ENCODE assay signal across 15 mouse cellular contexts in genomic region chr15:60630756-60631402, GRCm38 (mm10).
DNase-seq lines count a peak whose midpoint lies in the region; ATAC-seq and TF ChIP-seq lines count a peak whose summit lies in the region.
"Had no signal": no experiment of that assay in that cellular context is flagged by ENCODE, and none has a peak within 500 bp of the region (broad histone marks: within the 10 kb centered on the region; RNA-seq: fewer than 3 reads in every experiment).

No protein-coding gene starts in this region.

- no peak overlapping the region for H3K4me2 ChIP-seq in hindbrain, postnatal 0 days (ENCODE audit: low read depth, low read length)
- H3K4me2 ChIP-seq in forebrain, embryonic 16.5 days (ENCODE audit: low read length): no peak overlapping the region
- no peak overlapping the region for H3K4me2 ChIP-seq in stomach, postnatal 0 days (replicated peaks; ENCODE audit: low read depth)
- H3K4me2 ChIP-seq: hindbrain, embryonic 12.5 days; lung, embryonic 15.5 days had no signal

- H3K27me3 ChIP-seq in hindbrain, postnatal 0 days (ENCODE audit: insufficient read depth, low read length): no peaks in the 10 kb centered on the region
- no peaks in the 10 kb centered on the region for H3K27me3 ChIP-seq in hindbrain, embryonic 10.5 days (ENCODE audit: insufficient read depth, poor library complexity, severe bottlenecking)
- no peaks in the 10 kb centered on the region for H3K27me3 ChIP-seq in forebrain, embryonic 16.5 days (replicated peaks; ENCODE audit: control insufficient read depth, insufficient read depth, low read length)
- H3K27me3 ChIP-seq in stomach, postnatal 0 days (ENCODE audit: control insufficient read depth, insufficient read depth, low read length): no peaks in the 10 kb centered on the region
- H3K27me3 ChIP-seq: hindbrain, embryonic 12.5 days; lung, embryonic 15.5 days; megakaryocyte, embryonic 14.5 days had no signal

- no peak for TF ChIP-seq CTCF in hindbrain, postnatal 0 days (IDR thresholded peaks at IDR 0.05; ENCODE audit: low read depth)
- TF ChIP-seq CTCF in stomach, postnatal 0 days (IDR thresholded peaks at IDR 0.05; ENCODE audit: low read depth): no peak

- peak; percentile 53 for DNase-seq in hindbrain, postnatal 0 days (ENCODE audit: low spot score)
- no peak for DNase-seq in hindbrain, embryonic 10.5 days (ENCODE audit: low spot score)
- peak; percentile 64 for DNase-seq in brain, adult 2 months (ENCODE audit: low read depth, low spot score)
- DNase-seq in left cerebral cortex, postnatal 4 days: peak; percentile 36
- no peak for DNase-seq in spleen, adult 18-20 months
- DNase-seq in stomach, postnatal 0 days (ENCODE audit: low spot score): no peak
- DNase-seq in kidney, postnatal 25 days: no peak
- DNase-seq: cerebellum, adult 2 months; kidney, adult 8-10 months; thymus, postnatal 25 days had no signal

- no peaks in the 10 kb centered on the region for H3K4me1 ChIP-seq in hindbrain, postnatal 0 days (ENCODE audit: insufficient read depth, low read length)
- peaks cover 10% of the 10 kb centered on the region for H3K4me1 ChIP-seq in hindbrain, embryonic 10.5 days (replicated peaks)
- peaks cover 8% of the 10 kb centered on the region for H3K4me1 ChIP-seq in forebrain, embryonic 16.5 days (replicated peaks; ENCODE audit: control insufficient read depth, insufficient read depth, low read length)
- H3K4me1 ChIP-seq in stomach, postnatal 0 days (replicated peaks; ENCODE audit: control insufficient read depth, insufficient read depth): no peaks in the 10 kb centered on the region
- H3K4me1 ChIP-seq: lung, embryonic 15.5 days; megakaryocyte, embryonic 14.5 days had no signal

- no peak overlapping the region for H3K9ac ChIP-seq in hindbrain, postnatal 0 days (replicated peaks; ENCODE audit: low read length)
- no peak overlapping the region for H3K9ac ChIP-seq in forebrain, embryonic 16.5 days (replicated peaks; ENCODE audit: low read depth, low read length)
- no peak overlapping the region for H3K9ac ChIP-seq in stomach, postnatal 0 days (ENCODE audit: low read length)
- H3K9ac ChIP-seq: hindbrain, embryonic 12.5 days; lung, embryonic 15.5 days had no signal

- intact Hi-C loops in left cerebral cortex, postnatal 4 days (cut with DNase I): no loop called here

- TF ChIP-seq EP300 in stomach, postnatal 0 days (optimal IDR thresholded peaks at IDR 0.05): no peak

- 45% methylated on average over 7 of the region's 7 CpGs for WGBS in hindbrain, postnatal 0 days
- 85% methylated on average over 7 of the region's 7 CpGs for WGBS in hindbrain, embryonic 10.5 days
- 57% methylated on average over 7 of the region's 7 CpGs for WGBS in forebrain, embryonic 16.5 days
- 71% methylated on average over 7 of the region's 7 CpGs for WGBS in stomach, postnatal 0 days

- peak; percentile 51; the same call in 1 of the 2 replicates for ATAC-seq in hindbrain, postnatal 0 days
- peak; percentile 90 for ATAC-seq in forebrain, embryonic 16.5 days
- no peak for ATAC-seq in stomach, postnatal 0 days (ENCODE audit: low FRiP score, low TSS enrichment)
- ATAC-seq: CD4-positive, CD25-positive, alpha-beta regulatory T cell, adult 4 months had no signal

- no peaks in the 10 kb centered on the region for H3K9me3 ChIP-seq in hindbrain, postnatal 0 days (ENCODE audit: low read length)
- H3K9me3 ChIP-seq in hindbrain, embryonic 10.5 days: no peaks in the 10 kb centered on the region
- no peaks in the 10 kb centered on the region for H3K9me3 ChIP-seq in forebrain, embryonic 16.5 days (ENCODE audit: control insufficient read depth, low read length)
- H3K9me3 ChIP-seq in stomach, postnatal 0 days (ENCODE audit: control insufficient read depth, low read length): no peaks in the 10 kb centered on the region
- H3K9me3 ChIP-seq: hindbrain, embryonic 12.5 days; lung, embryonic 15.5 days; megakaryocyte, embryonic 14.5 days had no signal

- no peaks in the 10 kb centered on the region for H3K36me3 ChIP-seq in hindbrain, postnatal 0 days (ENCODE audit: insufficient read depth, low read length)
- no peaks in the 10 kb centered on the region for H3K36me3 ChIP-seq in hindbrain, embryonic 10.5 days
- H3K36me3 ChIP-seq in forebrain, embryonic 16.5 days (ENCODE audit: control insufficient read depth, insufficient read depth): no peaks in the 10 kb centered on the region
- no peaks in the 10 kb centered on the region for H3K36me3 ChIP-seq in stomach, postnatal 0 days (ENCODE audit: control insufficient read depth, insufficient read depth, low read length)
- H3K36me3 ChIP-seq: hindbrain, embryonic 12.5 days; lung, embryonic 15.5 days had no signal

- H3K27ac ChIP-seq in hindbrain, postnatal 0 days: no peak overlapping the region
- no peak overlapping the region for H3K27ac ChIP-seq in hindbrain, embryonic 10.5 days
- H3K27ac ChIP-seq in forebrain, embryonic 16.5 days (ENCODE audit: low read length): peak overlapping the region; percentile 65
- H3K27ac ChIP-seq in stomach, postnatal 0 days (replicated peaks): no peak overlapping the region
- H3K27ac ChIP-seq: hindbrain, embryonic 12.5 days; lung, embryonic 15.5 days had no signal

- no peak overlapping the region for H3K4me3 ChIP-seq in hindbrain, postnatal 0 days (ENCODE audit: low read length)
- no peak overlapping the region for H3K4me3 ChIP-seq in hindbrain, embryonic 10.5 days
- H3K4me3 ChIP-seq in forebrain, embryonic 16.5 days (replicated peaks; ENCODE audit: low read length): no peak overlapping the region
- no peak overlapping the region for H3K4me3 ChIP-seq in stomach, postnatal 0 days (ENCODE audit: low read depth, low read length)
- H3K4me3 ChIP-seq: hindbrain, embryonic 12.5 days; lung, embryonic 15.5 days; megakaryocyte, embryonic 14.5 days had no signal

Comparison
In these comparisons a context has a peak if more than half of its experiments do, and no peak if none do; other contexts are left out.
1. DNase-seq: peak in hindbrain, postnatal 0 days (single experiment), brain, adult 2 months (single experiment) and left cerebral cortex, postnatal 4 days (single experiment); none in hindbrain, embryonic 10.5 days (single experiment), spleen, adult 18-20 months (0 of 2), stomach, postnatal 0 days (single experiment) and kidney, postnatal 25 days (0 of 2).